Mouse (Mus musculus): ENCODE data around the gene Sv2c.
A peak's percentile ranks its signal among the peaks of the same experiment; 100 is the strongest.
"Not testable (repeated sequence)": the region's sequence is repeated elsewhere in the genome, so short reads cannot be mapped to it uniquely, and the experiment has no call there.

Gene Sv2c

DNA sequence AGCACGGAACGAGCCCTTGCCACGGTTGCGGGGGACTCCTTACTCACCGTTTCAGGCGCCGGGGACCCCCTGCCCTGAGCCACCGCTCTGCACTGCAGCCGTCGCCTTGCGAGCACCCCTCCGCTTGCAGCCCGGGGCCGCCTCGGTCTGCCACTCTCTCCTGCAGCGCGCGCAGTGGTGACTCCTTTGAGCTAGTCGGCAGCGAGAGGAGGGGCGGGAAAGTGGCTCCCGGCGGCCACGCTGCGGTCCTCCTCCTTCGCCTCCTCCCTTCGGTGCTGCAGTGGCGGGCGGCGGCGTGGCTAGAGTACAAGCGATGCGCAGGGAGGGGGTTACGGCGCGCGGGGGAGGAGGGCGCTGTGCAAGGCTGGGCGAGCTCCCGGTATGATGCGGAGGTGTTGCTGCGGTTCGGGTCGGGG lies at the start of gene Sv2c:
TSS of gene Sv2c (minus strand) at position 177 of the 416 bp plus-strand sequence.
- peak; percentile 39 for DNase-seq

- no peak for DNase-seq
Measured at GRCm38 (mm10) chr13:96180671-96181161, 48.3 kb upstream of the Sv2c start.

- peak; percentile 83 for DNase-seq
Measured at GRCm38 (mm10) chr13:96175591-96176212, 43.3 kb upstream of the Sv2c start.

DNA sequence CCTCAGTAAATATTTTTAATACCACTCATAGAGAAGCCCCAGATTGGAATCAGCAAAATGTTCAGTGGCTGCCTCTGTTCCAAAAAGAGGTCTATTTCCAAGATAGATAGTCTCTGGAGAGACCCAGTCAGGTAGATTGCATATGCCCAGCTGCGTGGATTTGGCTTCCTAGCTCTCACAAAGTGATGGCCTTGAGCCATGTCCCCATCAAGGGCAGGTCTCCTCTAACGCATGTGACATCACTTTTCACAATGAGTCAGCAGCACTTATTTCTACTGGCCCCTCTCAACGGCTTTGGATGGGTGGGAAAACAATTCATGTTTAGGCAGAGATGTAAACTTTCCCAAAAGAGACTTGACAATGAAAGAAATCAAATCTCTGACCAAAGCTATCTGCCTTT lies 41.3 kb upstream of the Sv2c start:
- DNase-seq = no peak

GRCm38 (mm10) chr13:96172290-96172689 lies 39.9 kb upstream of the Sv2c start:
- DNase-seq = no peak

DNA sequence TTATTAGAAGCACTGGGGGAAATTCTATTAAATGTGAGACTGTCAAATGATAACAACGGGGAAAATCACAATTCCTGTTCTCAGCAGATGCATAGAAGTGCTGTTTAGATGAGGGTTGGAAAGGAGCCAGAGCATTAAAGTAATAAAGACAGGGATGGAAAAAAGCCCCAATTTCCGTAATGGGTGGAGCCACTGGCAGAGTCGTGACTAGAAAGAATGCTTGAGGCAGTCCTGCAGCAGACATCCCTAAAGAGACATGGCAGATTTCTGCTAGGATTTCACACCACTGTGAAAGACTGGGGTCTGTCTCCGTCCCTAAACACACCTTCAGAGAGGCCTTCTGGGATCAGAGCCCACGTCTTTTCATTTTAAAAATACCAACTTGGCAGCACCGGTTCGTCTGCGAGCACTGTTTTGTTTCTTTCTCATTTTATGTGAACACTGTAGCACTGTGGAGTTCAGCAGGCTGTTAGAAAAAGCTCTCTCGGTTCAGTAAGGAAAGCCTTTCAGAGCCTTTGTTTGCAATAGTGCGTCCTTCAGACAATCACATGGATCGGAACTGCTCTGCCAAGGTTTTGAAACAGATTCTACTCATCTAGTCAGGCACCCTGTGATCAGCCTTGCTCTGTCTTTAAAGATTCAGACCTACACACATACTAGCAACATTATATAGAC lies 36.8 kb upstream of the Sv2c start:
- no peak for DNase-seq

- no peak for DNase-seq
Measured at GRCm38 (mm10) chr13:96166593-96166992, 34.2 kb upstream of the Sv2c start.

DNA sequence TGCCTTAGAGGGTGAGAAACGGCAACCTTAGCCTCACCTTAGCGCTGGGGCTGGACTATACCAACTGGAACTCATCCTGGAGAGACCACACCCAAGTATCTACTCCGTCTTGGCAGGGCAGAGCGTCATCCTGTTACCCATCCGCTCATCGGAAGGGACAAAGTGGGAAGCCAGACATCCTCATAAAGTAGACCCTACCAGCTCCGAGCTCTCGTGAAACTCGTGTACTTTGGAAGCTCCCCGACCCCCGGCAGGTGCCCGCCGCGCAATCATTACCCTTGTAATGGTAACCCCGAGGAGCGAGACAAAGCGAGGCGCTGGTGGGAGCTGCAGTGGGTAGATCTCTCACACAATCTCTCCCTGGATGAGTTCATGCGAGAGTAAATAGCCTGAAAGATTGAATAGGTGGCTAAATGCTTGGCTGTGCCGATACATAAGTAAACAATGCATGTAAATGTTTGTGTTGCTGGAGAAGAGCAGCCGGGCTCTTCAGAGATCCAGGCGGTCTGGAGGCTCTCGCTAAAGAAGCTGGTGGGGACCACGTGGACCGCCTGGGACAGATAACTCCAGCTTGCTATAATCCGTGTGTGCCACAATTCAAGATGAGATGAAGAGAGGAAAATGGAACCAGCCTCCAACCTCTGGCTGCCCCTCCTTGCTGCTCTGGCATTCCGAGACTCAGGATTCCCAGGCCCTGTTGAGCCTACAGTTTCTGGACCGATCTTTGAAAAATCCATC lies 1.2 kb upstream of the Sv2c start:
- DNase-seq = no peak

- DNase-seq = no peak
Measured at GRCm38 (mm10) chr13:96132833-96133232, 456 bp upstream of the Sv2c start.

DNA sequence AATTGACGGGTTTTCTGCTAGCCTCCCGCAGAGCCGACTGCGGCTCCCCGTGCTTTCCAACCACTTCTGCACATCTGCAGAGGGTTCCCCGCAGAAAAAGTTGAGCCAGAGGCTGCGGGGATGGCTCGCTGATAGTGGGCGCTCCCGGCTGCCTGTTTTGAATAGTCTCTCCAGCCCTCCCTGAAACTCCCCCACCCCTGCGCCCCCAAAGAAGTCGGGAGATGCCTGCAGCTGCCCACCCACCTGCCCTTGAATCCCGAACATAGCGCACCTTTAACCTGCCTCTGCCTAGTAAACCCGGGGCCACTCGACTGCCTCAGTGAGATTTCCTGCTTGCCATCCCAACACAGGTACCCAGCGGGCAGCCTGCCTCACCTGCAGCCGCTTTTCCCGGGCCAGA lies 466 bp downstream of the Sv2c start:
- no peak for DNase-seq

GRCm38 (mm10) chr13:96131050-96131449 lies 1.3 kb downstream of the Sv2c start:
- peak; percentile 72 for DNase-seq

DNA sequence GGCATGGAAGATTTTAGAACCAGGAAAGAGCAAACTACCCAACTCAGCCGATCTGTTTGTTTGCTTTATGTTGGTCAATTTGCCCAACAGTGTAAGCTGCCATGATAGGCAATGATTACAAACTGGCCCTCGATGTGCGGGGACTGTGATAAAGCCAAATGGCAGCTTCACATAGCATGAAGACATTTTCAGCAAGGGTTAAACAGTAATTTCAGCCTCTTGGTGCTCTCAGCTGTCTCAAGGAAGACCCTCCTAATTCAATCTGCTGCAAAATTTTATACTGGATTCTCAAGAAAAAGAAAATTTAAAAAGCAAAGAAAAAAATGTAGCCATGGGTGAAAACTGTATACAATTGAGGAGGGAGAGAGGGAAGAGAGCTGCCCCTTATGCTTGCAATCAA lies 3.3 kb downstream of the Sv2c start:
- DNase-seq = no peak

DNA sequence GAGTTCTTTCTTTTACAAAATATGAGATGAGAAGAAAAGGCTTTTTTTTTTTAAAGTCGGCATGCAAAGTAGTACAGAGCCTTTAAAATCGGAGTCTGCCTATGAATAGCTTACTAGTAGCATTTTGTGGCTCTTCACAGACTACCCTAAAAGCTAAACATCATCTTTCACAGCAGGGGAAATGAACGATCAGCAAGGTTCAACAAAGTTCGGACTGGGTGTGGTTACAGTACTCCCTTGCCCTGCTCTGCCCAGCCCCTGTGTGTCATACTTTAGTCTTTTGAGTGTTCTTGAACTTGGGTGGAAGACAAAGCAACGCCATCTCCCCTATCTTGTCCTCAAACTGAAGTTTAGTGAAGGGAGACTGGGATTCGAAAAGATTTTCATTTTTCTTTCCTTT lies 5.7 kb downstream of the Sv2c start:
- no peak for DNase-seq

DNA sequence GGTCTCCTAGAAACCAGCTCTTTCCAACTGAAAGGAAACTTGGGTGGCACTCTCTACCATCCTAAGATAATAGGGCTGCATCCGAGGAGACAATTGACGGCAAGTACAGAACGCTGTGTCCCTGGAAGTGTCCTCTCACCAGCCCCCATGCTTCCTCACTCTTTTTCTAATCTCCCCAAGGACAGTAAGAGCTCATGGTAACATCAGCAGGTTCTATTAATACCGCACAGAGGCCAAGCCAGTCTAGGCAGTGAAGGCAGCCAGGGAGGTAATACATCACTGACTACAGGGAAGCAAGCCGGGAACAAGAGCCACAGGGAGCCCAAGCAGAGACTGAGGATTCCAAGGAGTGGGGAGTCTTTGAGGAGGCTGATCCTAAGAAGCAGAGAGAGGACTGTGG lies 7.4 kb downstream of the Sv2c start:
- DNase-seq = no peak

DNA sequence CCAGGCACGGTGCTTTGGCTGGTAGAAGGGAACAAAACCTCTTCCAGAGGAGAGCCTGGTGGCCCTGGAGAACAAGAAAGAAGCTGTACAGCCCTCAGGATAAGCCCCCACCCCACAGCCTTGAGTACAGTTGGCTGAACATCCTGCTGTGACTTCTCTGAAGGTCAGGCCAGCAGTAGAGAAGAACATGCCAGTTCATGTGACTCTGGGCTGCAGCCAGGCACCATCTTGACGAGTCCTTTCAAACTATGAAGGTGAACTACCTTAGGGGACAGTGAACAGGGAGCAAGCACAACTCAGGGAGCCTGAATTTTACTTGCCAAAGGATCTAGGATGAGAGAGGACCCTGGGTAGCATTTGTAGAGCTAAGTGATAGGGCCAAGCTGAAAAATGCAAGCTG lies 19.7 kb downstream of the Sv2c start:
- no peak for DNase-seq

GRCm38 (mm10) chr13:96110767-96111166 lies 21.6 kb downstream of the Sv2c start:
- no peak for DNase-seq

DNA sequence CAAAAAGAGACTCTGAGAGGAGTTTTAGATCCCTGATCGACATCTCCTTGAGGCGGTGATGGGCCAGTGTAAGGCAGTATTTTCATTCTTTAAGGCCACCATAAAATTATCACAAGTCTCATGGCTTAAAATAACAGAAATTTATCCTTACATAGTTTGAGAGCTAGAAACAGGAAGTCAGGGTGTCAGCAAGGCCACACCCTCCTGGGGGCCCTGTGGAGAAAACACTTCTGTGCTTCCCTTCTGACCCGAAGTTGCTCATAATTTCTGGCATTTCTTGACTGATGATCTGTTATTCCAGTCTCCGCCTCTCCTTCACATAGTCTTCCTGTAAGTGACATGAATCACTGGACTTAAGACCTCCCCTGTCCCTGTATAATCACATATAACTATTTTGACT lies 26.0 kb downstream of the Sv2c start:
- DNase-seq = no peak

- DNase-seq = no peak
Measured at GRCm38 (mm10) chr13:96090929-96091328, 41.4 kb downstream of the Sv2c start.

DNA sequence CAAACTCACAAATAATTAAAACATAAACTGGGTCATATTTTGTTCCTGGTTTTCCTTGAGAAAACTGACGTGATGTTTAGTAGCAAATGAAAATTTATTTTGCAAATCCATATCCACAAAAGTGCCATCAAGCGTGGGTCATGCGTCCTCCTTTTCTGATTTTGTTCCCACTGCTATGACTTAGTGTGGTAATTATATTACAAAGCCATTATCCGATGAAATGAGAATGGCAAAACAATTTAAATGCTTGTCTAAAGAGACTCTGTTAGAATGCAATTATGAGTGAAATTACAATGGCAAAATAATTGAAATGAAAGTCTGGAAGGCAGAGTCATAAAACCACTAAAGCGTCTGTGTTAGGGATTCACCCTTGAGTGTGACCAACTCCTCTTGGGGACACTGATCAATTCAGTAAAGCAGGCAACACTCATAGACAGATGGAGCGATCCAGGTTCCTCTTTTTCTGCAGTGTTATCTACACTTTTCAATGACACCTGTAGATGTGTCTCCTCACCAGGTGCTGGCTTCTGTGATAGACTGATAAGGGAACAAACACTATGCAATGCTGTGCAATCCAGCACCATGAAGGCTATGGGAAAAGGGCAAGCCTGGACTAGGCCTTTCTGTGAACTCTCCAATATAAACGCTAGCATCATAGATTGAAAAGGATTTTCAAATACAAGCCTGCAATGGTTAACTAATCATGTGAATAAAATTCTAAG lies 46.6 kb downstream of the Sv2c start:
- no peak for DNase-seq

- not testable (repeated sequence) for DNase-seq
Measured at GRCm38 (mm10) chr13:96081754-96082153, 50.6 kb downstream of the Sv2c start, which contains the start of gene Gm17190. Gene Gm17190 (plus strand): TSS chr13:96082054.

- not testable (repeated sequence) for DNase-seq
Measured at GRCm38 (mm10) chr13:96081276-96081675, 51.1 kb downstream of the Sv2c start, which contains the start of gene Gm20075. Gene Gm20075 (minus strand): TSS chr13:96081376.

GRCm38 (mm10) chr13:96073555-96073954 lies 58.8 kb downstream of the Sv2c start:
- no peak for DNase-seq

- DNase-seq = no peak
Measured at GRCm38 (mm10) chr13:96052755-96053154, 79.6 kb downstream of the Sv2c start.

Measured in layer of hippocampus, adult 9-11 months (tissue).